Mouse (Mus musculus): ENCODE data around the gene Fam241a. TPM values are rescaled to one million over a fixed set of nuclear protein-coding genes. Genes with fewer than 3 reads are reported as not detected.
A peak's percentile ranks its signal among the peaks of the same experiment; 100 is the strongest.

The Fam241a gene
- polyA plus RNA-seq, 1 experiment from 2014 or later, result 7.9 TPM

GRCm38 (mm10) chr3:127868046-127868758 is 27.9 kb downstream of the Fam241a start:
- no peak for ATAC-seq (replicated peaks; ENCODE audit: extremely low read depth, insufficient read depth, low FRiP score)
- H3K27ac ChIP-seq (ENCODE audit: low read length), result no peak overlapping the region
- H3K36me3 ChIP-seq (ENCODE audit: control insufficient read depth, insufficient read depth), result no peaks in the 10 kb centered on the region
- H3K4me2 ChIP-seq (ENCODE audit: low read depth, low read length), result no peak overlapping the region
- H3K9ac ChIP-seq (ENCODE audit: low read length), result no peak overlapping the region
- no peak overlapping the region for H3K4me3 ChIP-seq (ENCODE audit: low read length)
- WGBS, result 77% methylated on average over 9 of the region's 9 CpGs
- H3K4me1 ChIP-seq (ENCODE audit: control insufficient read depth, insufficient read depth, low read length), result peaks cover 7% of the 10 kb centered on the region
- H3K9me3 ChIP-seq (replicated peaks; ENCODE audit: control insufficient read depth, low read length), result no peaks in the 10 kb centered on the region
- no peaks in the 10 kb centered on the region for H3K27me3 ChIP-seq (ENCODE audit: control insufficient read depth, insufficient read depth, low read length)

- no peak overlapping the region for H3K4me3 ChIP-seq (ENCODE audit: low read length)
- ATAC-seq (replicated peaks; ENCODE audit: extremely low read depth, insufficient read depth, low FRiP score), result no peak
- no peak overlapping the region for H3K9ac ChIP-seq (ENCODE audit: low read length)
- no peak overlapping the region for H3K4me2 ChIP-seq (ENCODE audit: low read depth, low read length)
- no peaks in the 10 kb centered on the region for H3K27me3 ChIP-seq (ENCODE audit: control insufficient read depth, insufficient read depth, low read length)
- H3K9me3 ChIP-seq (replicated peaks; ENCODE audit: control insufficient read depth, low read length), result no peaks in the 10 kb centered on the region
- no peaks in the 10 kb centered on the region for H3K36me3 ChIP-seq (ENCODE audit: control insufficient read depth, insufficient read depth)
- H3K4me1 ChIP-seq (ENCODE audit: control insufficient read depth, insufficient read depth, low read length), result peaks cover 7% of the 10 kb centered on the region
- 47% methylated on average over 2 of the region's 2 CpGs for WGBS
- H3K27ac ChIP-seq (ENCODE audit: low read length), result no peak overlapping the region
Observed at GRCm38 (mm10) chr3:127864242-127864641, 31.9 kb downstream of the Fam241a start.

GRCm38 (mm10) chr3:127863571-127863970 is 32.6 kb downstream of the Fam241a start:
- H3K9me3 ChIP-seq (replicated peaks; ENCODE audit: control insufficient read depth, low read length), result no peaks in the 10 kb centered on the region
- no peaks in the 10 kb centered on the region for H3K36me3 ChIP-seq (ENCODE audit: control insufficient read depth, insufficient read depth)
- WGBS, result 45% methylated on average over 3 of the region's 3 CpGs
- H3K4me1 ChIP-seq (ENCODE audit: control insufficient read depth, insufficient read depth, low read length), result peaks cover 5% of the 10 kb centered on the region
- no peak for ATAC-seq (replicated peaks; ENCODE audit: extremely low read depth, insufficient read depth, low FRiP score)
- no peak overlapping the region for H3K4me2 ChIP-seq (ENCODE audit: low read depth, low read length)
- H3K4me3 ChIP-seq (ENCODE audit: low read length), result no peak overlapping the region
- H3K9ac ChIP-seq (ENCODE audit: low read length), result no peak overlapping the region
- no peak overlapping the region for H3K27ac ChIP-seq (ENCODE audit: low read length)
- H3K27me3 ChIP-seq (ENCODE audit: control insufficient read depth, insufficient read depth, low read length), result no peaks in the 10 kb centered on the region

DNA sequence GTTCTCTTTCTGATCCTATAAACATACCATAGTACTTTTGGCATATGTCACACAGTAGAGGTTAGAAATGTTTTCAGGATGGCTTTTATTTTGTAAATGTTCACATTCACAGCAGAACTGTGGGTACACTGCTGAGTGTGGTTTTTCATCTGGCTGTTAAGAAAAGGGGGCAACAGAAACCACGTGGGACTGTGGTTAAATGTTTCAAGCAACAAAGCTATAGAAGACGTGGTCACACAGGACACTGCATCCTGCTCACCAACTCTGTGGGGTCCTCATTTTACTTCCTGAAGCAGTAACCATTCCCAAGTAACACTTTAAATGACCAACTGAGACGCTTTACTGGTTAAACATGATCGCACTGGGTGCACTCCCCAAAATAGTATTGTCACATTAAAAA is 33.6 kb downstream of the Fam241a start:
- H3K4me2 ChIP-seq (ENCODE audit: low read depth, low read length), result no peak overlapping the region
- peaks cover 5% of the 10 kb centered on the region for H3K4me1 ChIP-seq (ENCODE audit: control insufficient read depth, insufficient read depth, low read length)
- ATAC-seq (replicated peaks; ENCODE audit: extremely low read depth, insufficient read depth, low FRiP score), result 0 out of 2 replicates have a peak, but pooled peaks have one; percentile 18
- H3K36me3 ChIP-seq (ENCODE audit: control insufficient read depth, insufficient read depth), result no peaks in the 10 kb centered on the region
- no peak overlapping the region for H3K9ac ChIP-seq (ENCODE audit: low read length)
- no peaks in the 10 kb centered on the region for H3K9me3 ChIP-seq (replicated peaks; ENCODE audit: control insufficient read depth, low read length)
- no peak overlapping the region for H3K4me3 ChIP-seq (ENCODE audit: low read length)
- H3K27me3 ChIP-seq (ENCODE audit: control insufficient read depth, insufficient read depth, low read length), result no peaks in the 10 kb centered on the region
- 76% methylated on average over 4 of the region's 4 CpGs for WGBS
- no peak overlapping the region for H3K27ac ChIP-seq (ENCODE audit: low read length)

- Histone ChIP-seq H3K27me3 (ENCODE audit: control insufficient read depth, insufficient read depth, low read length) (no peaks in the 10 kb centered on the region), H3K4me1 (ENCODE audit: control insufficient read depth, insufficient read depth, low read length) (peaks cover 5% of the 10 kb centered on the region), H3K4me2 (ENCODE audit: low read depth, low read length) (no peak overlapping the region), H3K36me3 (ENCODE audit: control insufficient read depth, insufficient read depth) (no peaks in the 10 kb centered on the region), H3K9ac (ENCODE audit: low read length) (no peak overlapping the region), H3K27ac (ENCODE audit: low read length) (no peak overlapping the region), H3K4me3 (ENCODE audit: low read length) (no peak overlapping the region), H3K9me3 (replicated peaks; ENCODE audit: control insufficient read depth, low read length) (no peaks in the 10 kb centered on the region)
- ATAC-seq (replicated peaks; ENCODE audit: extremely low read depth, insufficient read depth, low FRiP score), result no peak
- WGBS, result 82% methylated on average over 11 of the region's 11 CpGs
Observed at GRCm38 (mm10) chr3:127861340-127861739, 34.8 kb downstream of the Fam241a start.

DNA sequence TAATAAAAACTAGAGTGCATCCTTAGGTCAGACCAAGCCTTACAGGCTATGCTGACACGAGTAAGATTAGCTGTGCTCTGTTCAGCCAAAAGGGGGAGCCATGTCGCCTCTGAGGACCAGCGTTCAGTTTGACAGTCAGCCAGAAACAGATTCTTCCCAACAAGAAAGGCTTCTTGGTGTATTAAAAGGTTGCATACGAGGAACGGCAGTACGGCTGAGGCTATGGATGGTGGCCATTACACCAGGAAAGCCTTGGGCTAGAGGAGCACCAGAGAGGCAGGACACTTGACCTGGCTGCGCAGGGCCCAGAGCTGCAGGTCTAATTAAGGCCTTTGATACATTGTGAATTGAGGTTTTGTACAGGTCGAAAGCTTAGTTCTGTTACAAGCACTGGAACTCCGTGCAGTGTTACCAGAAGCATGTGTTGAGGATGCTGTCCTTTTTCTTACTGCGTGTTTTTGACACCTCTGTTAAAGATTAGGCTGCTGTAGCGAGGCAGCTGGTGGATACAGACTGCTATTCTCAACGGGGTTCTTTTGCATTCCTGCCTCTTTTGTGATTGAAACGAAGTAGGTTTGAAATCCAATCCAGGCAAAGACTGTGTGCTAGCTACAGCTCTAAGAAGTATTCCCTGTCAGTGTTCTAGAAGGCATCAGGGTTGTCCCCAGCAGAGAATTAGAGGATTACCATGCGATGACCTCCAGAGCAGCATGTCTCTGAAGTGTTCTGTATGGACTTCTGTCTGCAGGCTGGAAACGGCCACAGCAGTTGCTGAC is 42.5 kb downstream of the Fam241a start:
- peak; percentile 55; the same call in 1 of the 2 replicates for ATAC-seq (replicated peaks; ENCODE audit: extremely low read depth, insufficient read depth, low FRiP score)
- H3K9me3 ChIP-seq (replicated peaks; ENCODE audit: control insufficient read depth, low read length), result no peaks in the 10 kb centered on the region
- H3K27ac ChIP-seq (ENCODE audit: low read length), result no peak overlapping the region
- H3K27me3 ChIP-seq (ENCODE audit: control insufficient read depth, insufficient read depth, low read length), result no peaks in the 10 kb centered on the region; the same call in 1 of the 2 replicates
- no peak overlapping the region for H3K4me3 ChIP-seq (ENCODE audit: low read length)
- WGBS, result 22% methylated on average over 15 of the region's 15 CpGs
- H3K4me2 ChIP-seq (ENCODE audit: low read depth, low read length), result no peak overlapping the region
- H3K36me3 ChIP-seq (ENCODE audit: control insufficient read depth, insufficient read depth), result no peaks in the 10 kb centered on the region
- H3K9ac ChIP-seq (ENCODE audit: low read length), result no peak overlapping the region
- no peaks in the 10 kb centered on the region for H3K4me1 ChIP-seq (ENCODE audit: control insufficient read depth, insufficient read depth, low read length)

- H3K9me3 ChIP-seq (replicated peaks; ENCODE audit: control insufficient read depth, low read length), result no peaks in the 10 kb centered on the region
- H3K36me3 ChIP-seq (ENCODE audit: control insufficient read depth, insufficient read depth), result no peaks in the 10 kb centered on the region
- WGBS, result 76% methylated on average over 9 of the region's 9 CpGs
- H3K4me3 ChIP-seq (ENCODE audit: low read length), result no peak overlapping the region
- no peaks in the 10 kb centered on the region; the same call in 1 of the 2 replicates for H3K27me3 ChIP-seq (ENCODE audit: control insufficient read depth, insufficient read depth, low read length)
- H3K4me1 ChIP-seq (ENCODE audit: control insufficient read depth, insufficient read depth, low read length), result no peaks in the 10 kb centered on the region
- ATAC-seq (replicated peaks; ENCODE audit: extremely low read depth, insufficient read depth, low FRiP score), result no peak
- H3K4me2 ChIP-seq (ENCODE audit: low read depth, low read length), result no peak overlapping the region
- no peak overlapping the region for H3K9ac ChIP-seq (ENCODE audit: low read length)
- no peak overlapping the region for H3K27ac ChIP-seq (ENCODE audit: low read length)
Observed at GRCm38 (mm10) chr3:127852722-127853121, 43.4 kb downstream of the Fam241a start.

- no peak overlapping the region for H3K27ac ChIP-seq (ENCODE audit: low read length)
- WGBS, result 57% methylated on average over 9 of the region's 9 CpGs
- no peak overlapping the region for H3K4me2 ChIP-seq (ENCODE audit: low read depth, low read length)
- H3K9me3 ChIP-seq (replicated peaks; ENCODE audit: control insufficient read depth, low read length), result peaks cover 3% of the 10 kb centered on the region; the same call in 1 of the 2 replicates
- no peaks in the 10 kb centered on the region for H3K4me1 ChIP-seq (ENCODE audit: control insufficient read depth, insufficient read depth, low read length)
- H3K36me3 ChIP-seq (ENCODE audit: control insufficient read depth, insufficient read depth), result no peaks in the 10 kb centered on the region
- H3K9ac ChIP-seq (ENCODE audit: low read length), result no peak overlapping the region
- H3K27me3 ChIP-seq (ENCODE audit: control insufficient read depth, insufficient read depth, low read length), result no peaks in the 10 kb centered on the region; the same call in 1 of the 2 replicates
- no peak overlapping the region for H3K4me3 ChIP-seq (ENCODE audit: low read length)
- no peak for ATAC-seq (replicated peaks; ENCODE audit: extremely low read depth, insufficient read depth, low FRiP score)
Observed at GRCm38 (mm10) chr3:127850776-127851646, 45.1 kb downstream of the Fam241a start.
